Mouse (Mus musculus): ENCODE measurements around the gene Cfap54. TPM values are rescaled to one million over a fixed set of nuclear protein-coding genes. Genes with fewer than 3 reads are reported as not detected.
A peak's percentile ranks its signal among the peaks of the same experiment; 100 is the strongest.

Gene Cfap54
- polyA plus RNA-seq, 1 experiment from 2014 or later, result 1.2 TPM

GRCm38 (mm10) chr10:93105358-93105757 is 23.9 kb upstream of the Cfap54 start:
- ATAC-seq (no peak), DNase-seq (ENCODE audit: low spot score) (no peak)
- WGBS, result 60% methylated on average over 7 of the region's 7 CpGs
- Histone ChIP-seq H3K9me3 (replicated peaks; ENCODE audit: control insufficient read depth, low read length) (no peaks in the 10 kb centered on the region), H3K4me2 (ENCODE audit: low read length) (no peak overlapping the region), H3K27ac (ENCODE audit: low read depth, low read length) (no peak overlapping the region), H3K4me1 (ENCODE audit: control insufficient read depth, insufficient read depth, low read length) (no peaks in the 10 kb centered on the region), H3K27me3 (replicated peaks; ENCODE audit: control insufficient read depth, insufficient read depth, low read length) (no peaks in the 10 kb centered on the region), H3K36me3 (ENCODE audit: control insufficient read depth, insufficient read depth, low read length) (no peaks in the 10 kb centered on the region), H3K9ac (ENCODE audit: low read length) (no peak overlapping the region), H3K4me3 (ENCODE audit: low read depth, low read length) (no peak overlapping the region)

GRCm38 (mm10) chr10:93104357-93104756 is 22.9 kb upstream of the Cfap54 start:
- no peak overlapping the region for H3K4me3 ChIP-seq (ENCODE audit: low read depth, low read length)
- DNase-seq (ENCODE audit: low spot score), result no peak
- H3K27me3 ChIP-seq (replicated peaks; ENCODE audit: control insufficient read depth, insufficient read depth, low read length), result no peaks in the 10 kb centered on the region
- H3K4me2 ChIP-seq (ENCODE audit: low read length), result no peak overlapping the region
- H3K36me3 ChIP-seq (ENCODE audit: control insufficient read depth, insufficient read depth, low read length), result no peaks in the 10 kb centered on the region
- H3K27ac ChIP-seq (ENCODE audit: low read depth, low read length), result no peak overlapping the region
- H3K4me1 ChIP-seq (ENCODE audit: control insufficient read depth, insufficient read depth, low read length), result no peaks in the 10 kb centered on the region
- no peaks in the 10 kb centered on the region for H3K9me3 ChIP-seq (replicated peaks; ENCODE audit: control insufficient read depth, low read length)
- WGBS, result 81% methylated on average over 6 of the region's 6 CpGs
- ATAC-seq, result no peak
- no peak overlapping the region for H3K9ac ChIP-seq (ENCODE audit: low read length)

- H3K4me3 ChIP-seq (ENCODE audit: low read depth, low read length), result no peak overlapping the region
- H3K9me3 ChIP-seq (replicated peaks; ENCODE audit: control insufficient read depth, low read length), result no peaks in the 10 kb centered on the region
- H3K27ac ChIP-seq (ENCODE audit: low read depth, low read length), result no peak overlapping the region
- no peak overlapping the region for H3K4me2 ChIP-seq (ENCODE audit: low read length)
- no peak overlapping the region for H3K9ac ChIP-seq (ENCODE audit: low read length)
- H3K4me1 ChIP-seq (ENCODE audit: control insufficient read depth, insufficient read depth, low read length), result no peaks in the 10 kb centered on the region
- DNase-seq (ENCODE audit: low spot score), result peak; percentile 33
- no peaks in the 10 kb centered on the region for H3K27me3 ChIP-seq (replicated peaks; ENCODE audit: control insufficient read depth, insufficient read depth, low read length)
- no peaks in the 10 kb centered on the region for H3K36me3 ChIP-seq (ENCODE audit: control insufficient read depth, insufficient read depth, low read length)
- 67% methylated on average over 11 of the region's 11 CpGs for WGBS
- no peak for ATAC-seq
Observed at GRCm38 (mm10) chr10:93103676-93104075, 22.3 kb upstream of the Cfap54 start.

GRCm38 (mm10) chr10:93102321-93102720 is 20.9 kb upstream of the Cfap54 start:
- ATAC-seq (no peak), DNase-seq (ENCODE audit: low spot score) (no peak)
- Histone ChIP-seq H3K9ac (ENCODE audit: low read length) (no peak overlapping the region), H3K36me3 (ENCODE audit: control insufficient read depth, insufficient read depth, low read length) (no peaks in the 10 kb centered on the region), H3K4me2 (ENCODE audit: low read length) (no peak overlapping the region), H3K27ac (ENCODE audit: low read depth, low read length) (no peak overlapping the region), H3K27me3 (replicated peaks; ENCODE audit: control insufficient read depth, insufficient read depth, low read length) (no peaks in the 10 kb centered on the region), H3K4me3 (ENCODE audit: low read depth, low read length) (no peak overlapping the region), H3K9me3 (replicated peaks; ENCODE audit: control insufficient read depth, low read length) (0 out of 2 replicates have a peak, but pooled peaks cover 2% of the 10 kb centered on the region), H3K4me1 (ENCODE audit: control insufficient read depth, insufficient read depth, low read length) (no peaks in the 10 kb centered on the region)
- 62% methylated on average over 5 of the region's 5 CpGs for WGBS

GRCm38 (mm10) chr10:93098211-93098805 is 16.9 kb upstream of the Cfap54 start:
- H3K27ac ChIP-seq (ENCODE audit: low read depth, low read length), result no peak overlapping the region
- DNase-seq (ENCODE audit: low spot score) (no peak), ATAC-seq (no peak)
- no peaks in the 10 kb centered on the region for H3K36me3 ChIP-seq (ENCODE audit: control insufficient read depth, insufficient read depth, low read length)
- 73% methylated on average over 7 of the region's 7 CpGs for WGBS
- no peaks in the 10 kb centered on the region for H3K4me1 ChIP-seq (ENCODE audit: control insufficient read depth, insufficient read depth, low read length)
- no peak overlapping the region for H3K9ac ChIP-seq (ENCODE audit: low read length)
- H3K9me3 ChIP-seq (replicated peaks; ENCODE audit: control insufficient read depth, low read length), result 0 out of 2 replicates have a peak, but pooled peaks cover 2% of the 10 kb centered on the region
- no peak overlapping the region for H3K4me2 ChIP-seq (ENCODE audit: low read length)
- H3K4me3 ChIP-seq (ENCODE audit: low read depth, low read length), result no peak overlapping the region
- H3K27me3 ChIP-seq (replicated peaks; ENCODE audit: control insufficient read depth, insufficient read depth, low read length), result no peaks in the 10 kb centered on the region

GRCm38 (mm10) chr10:93097439-93097838 is 16.0 kb upstream of the Cfap54 start:
- Histone ChIP-seq H3K4me1 (ENCODE audit: control insufficient read depth, insufficient read depth, low read length) (no peaks in the 10 kb centered on the region), H3K27me3 (replicated peaks; ENCODE audit: control insufficient read depth, insufficient read depth, low read length) (no peaks in the 10 kb centered on the region), H3K27ac (ENCODE audit: low read depth, low read length) (no peak overlapping the region), H3K4me2 (ENCODE audit: low read length) (no peak overlapping the region), H3K36me3 (ENCODE audit: control insufficient read depth, insufficient read depth, low read length) (no peaks in the 10 kb centered on the region), H3K9ac (ENCODE audit: low read length) (no peak overlapping the region), H3K4me3 (ENCODE audit: low read depth, low read length) (no peak overlapping the region), H3K9me3 (replicated peaks; ENCODE audit: control insufficient read depth, low read length) (0 out of 2 replicates have a peak, but pooled peaks cover 2% of the 10 kb centered on the region)
- ATAC-seq, result no peak
- no peak for DNase-seq (ENCODE audit: low spot score)
- 93% methylated on average over 7 of the region's 7 CpGs for WGBS

- Histone ChIP-seq H3K9me3 (replicated peaks; ENCODE audit: control insufficient read depth, low read length) (0 out of 2 replicates have a peak, but pooled peaks cover 2% of the 10 kb centered on the region), H3K4me3 (ENCODE audit: low read depth, low read length) (no peak overlapping the region), H3K36me3 (ENCODE audit: control insufficient read depth, insufficient read depth, low read length) (no peaks in the 10 kb centered on the region), H3K27ac (ENCODE audit: low read depth, low read length) (no peak overlapping the region), H3K4me2 (ENCODE audit: low read length) (no peak overlapping the region), H3K4me1 (ENCODE audit: control insufficient read depth, insufficient read depth, low read length) (no peaks in the 10 kb centered on the region), H3K27me3 (replicated peaks; ENCODE audit: control insufficient read depth, insufficient read depth, low read length) (no peaks in the 10 kb centered on the region), H3K9ac (ENCODE audit: low read length) (no peak overlapping the region)
- DNase-seq (ENCODE audit: low spot score) (no peak), ATAC-seq (no peak)
- 84% methylated on average over 4 of the region's 4 CpGs for WGBS
Observed at GRCm38 (mm10) chr10:93095827-93096226, 14.4 kb upstream of the Cfap54 start.

GRCm38 (mm10) chr10:93094957-93095580 is 13.7 kb upstream of the Cfap54 start:
- Histone ChIP-seq H3K27me3 (replicated peaks; ENCODE audit: control insufficient read depth, insufficient read depth, low read length) (no peaks in the 10 kb centered on the region), H3K4me1 (ENCODE audit: control insufficient read depth, insufficient read depth, low read length) (no peaks in the 10 kb centered on the region), H3K4me3 (ENCODE audit: low read depth, low read length) (no peak overlapping the region), H3K4me2 (ENCODE audit: low read length) (no peak overlapping the region), H3K27ac (ENCODE audit: low read depth, low read length) (no peak overlapping the region), H3K9ac (ENCODE audit: low read length) (no peak overlapping the region), H3K9me3 (replicated peaks; ENCODE audit: control insufficient read depth, low read length) (0 out of 2 replicates have a peak, but pooled peaks cover 2% of the 10 kb centered on the region), H3K36me3 (ENCODE audit: control insufficient read depth, insufficient read depth, low read length) (no peaks in the 10 kb centered on the region)
- 67% methylated on average over 7 of the region's 7 CpGs for WGBS
- ATAC-seq (no peak), DNase-seq (ENCODE audit: low spot score) (no peak)

GRCm38 (mm10) chr10:93091928-93092327 is 10.5 kb upstream of the Cfap54 start:
- 97% methylated on average over 2 of the region's 2 CpGs for WGBS
- no peak overlapping the region for H3K4me3 ChIP-seq (ENCODE audit: low read depth, low read length)
- H3K4me2 ChIP-seq (ENCODE audit: low read length), result no peak overlapping the region
- DNase-seq (ENCODE audit: low spot score), result no peak
- H3K9ac ChIP-seq (ENCODE audit: low read length), result no peak overlapping the region
- no peak overlapping the region for H3K27ac ChIP-seq (ENCODE audit: low read depth, low read length)
- no peaks in the 10 kb centered on the region for H3K9me3 ChIP-seq (replicated peaks; ENCODE audit: control insufficient read depth, low read length)
- ATAC-seq, result no peak
- no peaks in the 10 kb centered on the region for H3K36me3 ChIP-seq (ENCODE audit: control insufficient read depth, insufficient read depth, low read length)
- H3K27me3 ChIP-seq (replicated peaks; ENCODE audit: control insufficient read depth, insufficient read depth, low read length), result no peaks in the 10 kb centered on the region
- H3K4me1 ChIP-seq (ENCODE audit: control insufficient read depth, insufficient read depth, low read length), result no peaks in the 10 kb centered on the region
